ENCODE assay signal across 13 mouse cellular contexts in the genomic region with DNA sequence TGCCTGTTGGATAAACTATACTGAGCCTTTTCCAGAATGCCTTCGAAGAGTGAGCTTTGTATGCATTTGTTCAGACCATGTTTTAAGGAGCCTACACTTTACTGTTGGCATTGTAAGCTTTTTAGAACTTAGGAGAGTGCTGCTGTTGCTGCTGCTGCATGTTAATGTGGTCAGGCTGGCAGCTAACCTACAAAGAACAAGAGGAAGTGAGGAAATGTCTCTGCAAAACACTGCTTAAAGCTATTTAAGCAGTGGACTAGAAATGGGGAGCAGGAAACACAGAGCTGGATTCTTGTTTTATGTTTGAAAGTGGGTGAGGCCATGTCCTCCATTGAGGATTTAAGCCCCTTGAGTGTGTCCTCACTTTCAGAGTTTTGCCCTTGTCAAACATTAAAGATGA. TPM values are rescaled to one million over a fixed set of nuclear protein-coding genes. Genes with fewer than 3 reads are reported as not detected.
A peak's percentile ranks its signal among the peaks of the same experiment; 100 is the strongest.
DNase-seq lines count a peak whose midpoint lies in the region; ATAC-seq and TF ChIP-seq lines count a peak whose summit lies in the region.
"Had no signal": no experiment of that assay in that cellular context is flagged by ENCODE, and none has a peak within 500 bp of the region (broad histone marks: within the 10 kb centered on the region; RNA-seq: fewer than 3 reads in every experiment).

No protein-coding gene starts in this region.

- no peak for TF ChIP-seq EP300 in liver, postnatal 0 days (IDR thresholded peaks at IDR 0.05; ENCODE audit: low read depth)

- 87% methylated on average over 1 of the region's 1 CpGs for WGBS in embryonic facial prominence, embryonic 14.5 days
- 93% methylated on average over 1 of the region's 1 CpGs for WGBS in embryonic facial prominence, embryonic 10.5 days
- WGBS in liver, postnatal 0 days (ENCODE audit: insufficient replicate concordance): 62% methylated on average over 1 of the region's 1 CpGs

- no peak for DNase-seq in embryonic facial prominence, embryonic 14.5 days (ENCODE audit: low spot score)
- DNase-seq in embryonic facial prominence, embryonic 10.5 days (ENCODE audit: low spot score): no peak
- DNase-seq in liver, postnatal 0 days: no peak
- no peak for DNase-seq in liver
- no peak for DNase-seq in frontal cortex, adult 2 months (ENCODE audit: extremely low spot score in 1 of 2, low spot score in 1 of 2)
- no peak for DNase-seq in frontal cortex, postnatal 14 days (ENCODE audit: low spot score in 2 of 2)
- DNase-seq: adrenal gland, postnatal 36 days; cerebellum, postnatal 10 days; gastrocnemius, adult 2 months had no signal

- ATAC-seq in embryonic facial prominence, embryonic 14.5 days (ENCODE audit: low read depth): no peak
- ATAC-seq in liver, postnatal 0 days: no peak
- ATAC-seq in activated CD4-positive, CD25-positive, alpha-beta regulatory T cell, adult 4 months: peak; percentile 42

- H3K4me1 ChIP-seq in embryonic facial prominence, embryonic 14.5 days (ENCODE audit: control insufficient read depth, insufficient read depth, low read length): peaks cover 12% of the 10 kb centered on the region
- H3K4me1 ChIP-seq in embryonic facial prominence, embryonic 10.5 days: peaks cover 19% of the 10 kb centered on the region
- peaks cover 18% of the 10 kb centered on the region for H3K4me1 ChIP-seq in liver, postnatal 0 days (ENCODE audit: insufficient read depth)
- peaks cover 50% of the 10 kb centered on the region for H3K4me1 ChIP-seq in megakaryocyte, embryonic 14.5 days

- no peaks in the 10 kb centered on the region for H3K27me3 ChIP-seq in embryonic facial prominence, embryonic 14.5 days (replicated peaks; ENCODE audit: control insufficient read depth, insufficient read depth, low read length)
- no peaks in the 10 kb centered on the region for H3K27me3 ChIP-seq in embryonic facial prominence, embryonic 10.5 days (replicated peaks; ENCODE audit: low read depth, poor library complexity, severe bottlenecking)
- H3K27me3 ChIP-seq in liver, postnatal 0 days (ENCODE audit: insufficient read depth, low read length): no peaks in the 10 kb centered on the region
- H3K27me3 ChIP-seq in megakaryocyte, embryonic 14.5 days (replicated peaks): no peaks in the 10 kb centered on the region
- H3K27me3 ChIP-seq: heart, embryonic 15.5 days; neural tube, embryonic 12.5 days had no signal

- H3K4me2 ChIP-seq in embryonic facial prominence, embryonic 14.5 days (ENCODE audit: low read depth, low read length): no peak overlapping the region
- H3K4me2 ChIP-seq in liver, postnatal 0 days (ENCODE audit: low read depth, low read length): no peak overlapping the region
- H3K4me2 ChIP-seq: heart, embryonic 15.5 days; neural tube, embryonic 12.5 days had no signal

- peak overlapping the region; percentile 39; the same call in 1 of the 2 replicates for H3K27ac ChIP-seq in embryonic facial prominence, embryonic 14.5 days (replicated peaks; ENCODE audit: low read depth, low read length)
- H3K27ac ChIP-seq in embryonic facial prominence, embryonic 10.5 days (replicated peaks): no peak overlapping the region
- peak overlapping the region; percentile 18; the same call in 1 of the 2 replicates for H3K27ac ChIP-seq in liver, postnatal 0 days (ENCODE audit: low read depth)
- H3K27ac ChIP-seq: gastrocnemius, adult 2 months; heart, embryonic 15.5 days; neural tube, embryonic 12.5 days had no signal

- peaks cover 4% of the 10 kb centered on the region; the same call in 1 of the 2 replicates for H3K36me3 ChIP-seq in embryonic facial prominence, embryonic 14.5 days (ENCODE audit: control insufficient read depth, insufficient read depth, low read length)
- peaks cover 58% of the 10 kb centered on the region for H3K36me3 ChIP-seq in embryonic facial prominence, embryonic 10.5 days (replicated peaks)
- 0 out of 2 replicates have a peak, but pooled peaks cover 3% of the 10 kb centered on the region for H3K36me3 ChIP-seq in liver, postnatal 0 days (replicated peaks; ENCODE audit: insufficient read depth, low read length)
- H3K36me3 ChIP-seq in megakaryocyte, embryonic 14.5 days (replicated peaks; ENCODE audit: low read length): peaks cover 15% of the 10 kb centered on the region
- H3K36me3 ChIP-seq: heart, embryonic 15.5 days; neural tube, embryonic 12.5 days had no signal

- H3K9ac ChIP-seq in embryonic facial prominence, embryonic 14.5 days (ENCODE audit: low read depth, low read length): no peak overlapping the region
- H3K9ac ChIP-seq in liver, postnatal 0 days (replicated peaks): no peak overlapping the region
- H3K9ac ChIP-seq: heart, embryonic 15.5 days; neural tube, embryonic 12.5 days had no signal

- no peak overlapping the region for H3K4me3 ChIP-seq in embryonic facial prominence, embryonic 14.5 days (ENCODE audit: low read depth, low read length)
- H3K4me3 ChIP-seq in embryonic facial prominence, embryonic 10.5 days: no peak overlapping the region
- no peak overlapping the region for H3K4me3 ChIP-seq in liver, postnatal 0 days (ENCODE audit: low read depth, low read length)
- peak overlapping the region; percentile 1 for H3K4me3 ChIP-seq in megakaryocyte, embryonic 14.5 days (replicated peaks)
- H3K4me3 ChIP-seq: gastrocnemius, adult 2 months; heart, embryonic 15.5 days; neural tube, embryonic 12.5 days had no signal

- TF ChIP-seq CTCF in liver, postnatal 0 days (IDR thresholded peaks at IDR 0.05; ENCODE audit: low read depth): no peak

- H3K9me3 ChIP-seq in embryonic facial prominence, embryonic 14.5 days (ENCODE audit: control insufficient read depth, low read length): no peaks in the 10 kb centered on the region
- no peaks in the 10 kb centered on the region for H3K9me3 ChIP-seq in embryonic facial prominence, embryonic 10.5 days
- no peaks in the 10 kb centered on the region for H3K9me3 ChIP-seq in liver, postnatal 0 days (ENCODE audit: low read length)
- no peaks in the 10 kb centered on the region for H3K9me3 ChIP-seq in megakaryocyte, embryonic 14.5 days
- H3K9me3 ChIP-seq: heart, embryonic 15.5 days; neural tube, embryonic 12.5 days had no signal

RNA-seq across cellular contexts. Expression of gene Nrf1, which starts 5.3 kb away (rescaled TPM):
- polyA plus RNA-seq in embryonic facial prominence, embryonic 14.5 days (2014; fragmentation: Nextera tagmentation; extraction: Ambion mirVana): 43.9 and 52.9 TPM in 2 replicates
- polyA plus RNA-seq in embryonic facial prominence, embryonic 10.5 days (2016; fragmentation: Nextera tagmentation; extraction: Ambion mirVana): 92.1 and 94.9 TPM in 2 replicates
- polyA plus RNA-seq in liver, postnatal 0 days (2015; fragmentation: Nextera tagmentation; extraction: Ambion mirVana): 15.5 and 17.3 TPM in 2 replicates
- 10 to 100 TPM; 72.8 to 78.3 TPM for polyA plus RNA-seq in activated CD4-positive, CD25-positive, alpha-beta regulatory T cell, adult 4 months (2017; shearing (Covaris generic))
- polyA plus RNA-seq in megakaryocyte, embryonic 14.5 days (2012; ENCODE audit: insufficient read depth, low replicate concordance): 2.7 and 7.3 TPM in 2 replicates
- polyA plus RNA-seq in frontal cortex, adult 2 months (2012; rRNA removed): 24.5 and 26.2 TPM in 2 replicates
